Mouse (Mus musculus): ENCODE data around the gene Sfxn3. TPM values are rescaled to one million over a fixed set of nuclear protein-coding genes. Genes with fewer than 3 reads are reported as not detected.
"Not testable (repeated sequence)": the region's sequence is repeated elsewhere in the genome, so short reads cannot be mapped to it uniquely, and the experiment has no call there.

The Sfxn3 gene
- polyA plus RNA-seq, 1 experiment from 2014 or later: 19.2 TPM

GRCm38 (mm10) chr19:45031780-45032179, 15.5 kb upstream of the Sfxn3 start:
- H3K9me3 ChIP-seq: no peaks in the 10 kb centered on the region
- no peak overlapping the region for H3K9ac ChIP-seq (replicated peaks)
- WGBS: 23% methylated on average over 4 of the region's 4 CpGs
- peak; percentile 18; the same call in 1 of the 2 replicates for ATAC-seq (ENCODE audit: insufficient number of reproducible peaks, insufficient read depth, low FRiP score, low TSS enrichment, low read depth)
- H3K36me3 ChIP-seq: peaks cover 22% of the 10 kb centered on the region
- H3K4me3 ChIP-seq (replicated peaks): no peak overlapping the region
- H3K27ac ChIP-seq: no peak overlapping the region
- H3K27me3 ChIP-seq: peaks cover 4% of the 10 kb centered on the region
- H3K4me1 ChIP-seq (replicated peaks): peaks cover 24% of the 10 kb centered on the region
- H3K4me2 ChIP-seq: no peak overlapping the region

GRCm38 (mm10) chr19:45032570-45033332, 14.6 kb upstream of the Sfxn3 start:
- Histone ChIP-seq H3K36me3 (peaks cover 13% of the 10 kb centered on the region), H3K9me3 (no peaks in the 10 kb centered on the region), H3K27me3 (peaks cover 13% of the 10 kb centered on the region), H3K4me2 (no peak overlapping the region), H3K27ac (0 out of 2 replicates have a peak overlapping the region, but pooled peaks have one; percentile 8), H3K4me3 (replicated peaks) (no peak overlapping the region), H3K4me1 (replicated peaks) (peaks cover 21% of the 10 kb centered on the region), H3K9ac (replicated peaks) (peak overlapping the region; percentile 12; the same call in 1 of the 2 replicates)
- ATAC-seq (ENCODE audit: insufficient number of reproducible peaks, insufficient read depth, low FRiP score, low TSS enrichment, low read depth): no peak
- 50% methylated on average over 17 of the region's 17 CpGs for WGBS

- Histone ChIP-seq H3K27ac (no peak overlapping the region), H3K9ac (replicated peaks) (no peak overlapping the region), H3K36me3 (no peaks in the 10 kb centered on the region), H3K9me3 (no peaks in the 10 kb centered on the region), H3K4me1 (replicated peaks) (peaks cover 9% of the 10 kb centered on the region), H3K4me2 (no peak overlapping the region), H3K4me3 (replicated peaks) (no peak overlapping the region), H3K27me3 (peaks cover 48% of the 10 kb centered on the region)
- no peak for ATAC-seq (ENCODE audit: insufficient number of reproducible peaks, insufficient read depth, low FRiP score, low TSS enrichment, low read depth)
- WGBS: 32% methylated on average over 16 of the region's 16 CpGs
Measured at GRCm38 (mm10) chr19:45036867-45037266, 10.4 kb upstream of the Sfxn3 start.

GRCm38 (mm10) chr19:45038198-45038597, 9.1 kb upstream of the Sfxn3 start:
- 87% methylated on average over 7 of the region's 7 CpGs for WGBS
- H3K4me2 ChIP-seq; H3K9me3 ChIP-seq; ATAC-seq (ENCODE audit: insufficient number of reproducible peaks, insufficient read depth, low FRiP score, low TSS enrichment, low read depth); H3K36me3 ChIP-seq; H3K4me1 ChIP-seq (replicated peaks); H3K4me3 ChIP-seq (replicated peaks); H3K27ac ChIP-seq; H3K9ac ChIP-seq (replicated peaks): not testable (repeated sequence)
- H3K27me3 ChIP-seq: peaks cover 55% of the 10 kb centered on the region

- Histone ChIP-seq H3K9ac (replicated peaks) (no peak overlapping the region), H3K9me3 (no peaks in the 10 kb centered on the region), H3K4me3 (replicated peaks) (no peak overlapping the region), H3K27me3 (peaks cover 74% of the 10 kb centered on the region), H3K4me2 (no peak overlapping the region), H3K27ac (no peak overlapping the region), H3K36me3 (no peaks in the 10 kb centered on the region), H3K4me1 (replicated peaks) (no peaks in the 10 kb centered on the region)
- 47% methylated on average over 13 of the region's 13 CpGs for WGBS
- ATAC-seq (ENCODE audit: insufficient number of reproducible peaks, insufficient read depth, low FRiP score, low TSS enrichment, low read depth): no peak
Measured at GRCm38 (mm10) chr19:45040214-45040613, 7.1 kb upstream of the Sfxn3 start.

- peaks cover 72% of the 10 kb centered on the region for H3K27me3 ChIP-seq
Measured at GRCm38 (mm10) chr19:45044389-45044927, 2.8 kb upstream of the Sfxn3 start.

GRCm38 (mm10) chr19:45045236-45045635, 2.1 kb upstream of the Sfxn3 start:
- H3K9me3 ChIP-seq: no peaks in the 10 kb centered on the region
- no peak overlapping the region for H3K9ac ChIP-seq (replicated peaks)
- no peak for ATAC-seq (ENCODE audit: insufficient number of reproducible peaks, insufficient read depth, low FRiP score, low TSS enrichment, low read depth)
- 34% methylated on average over 15 of the region's 15 CpGs for WGBS
- H3K4me3 ChIP-seq (replicated peaks): no peak overlapping the region
- H3K27me3 ChIP-seq: peaks cover 64% of the 10 kb centered on the region
- peaks cover 8% of the 10 kb centered on the region; the same call in 1 of the 2 replicates for H3K36me3 ChIP-seq
- peaks cover 26% of the 10 kb centered on the region for H3K4me1 ChIP-seq (replicated peaks)
- no peak overlapping the region for H3K27ac ChIP-seq
- H3K4me2 ChIP-seq: no peak overlapping the region

More at GRCm38 (mm10) chr19:45044389-45044927, 2.8 kb upstream of the Sfxn3 start:
- Histone ChIP-seq H3K9ac (replicated peaks) (no peak overlapping the region), H3K36me3 (peaks cover 4% of the 10 kb centered on the region; the same call in 1 of the 2 replicates), H3K9me3 (no peaks in the 10 kb centered on the region), H3K27ac (no peak overlapping the region), H3K4me2 (no peak overlapping the region), H3K4me3 (replicated peaks) (no peak overlapping the region), H3K4me1 (replicated peaks) (peaks cover 26% of the 10 kb centered on the region)
- no peak for ATAC-seq (ENCODE audit: insufficient number of reproducible peaks, insufficient read depth, low FRiP score, low TSS enrichment, low read depth)
- WGBS: 67% methylated on average over 11 of the region's 11 CpGs

- H3K36me3 ChIP-seq: peaks cover 10% of the 10 kb centered on the region; the same call in 1 of the 2 replicates
- peak within 1 kb of the TSS; percentile 77 for H3K4me2 ChIP-seq
- peaks cover 26% of the 10 kb centered on the region for H3K4me1 ChIP-seq (replicated peaks)
- 76% methylated on average over 5 of the region's 5 CpGs for WGBS
- no peak for ATAC-seq (ENCODE audit: insufficient number of reproducible peaks, insufficient read depth, low FRiP score, low TSS enrichment, low read depth)
- peak within 1 kb of the TSS; percentile 65 for H3K9ac ChIP-seq (replicated peaks)
- H3K4me3 ChIP-seq (replicated peaks): peak within 1 kb of the TSS; percentile 49
- H3K27me3 ChIP-seq: peaks cover 60% of the 10 kb centered on the region
- no peaks in the 10 kb centered on the region for H3K9me3 ChIP-seq
- H3K27ac ChIP-seq: no peak within 1 kb of the TSS
Measured at GRCm38 (mm10) chr19:45045651-45046050, 1.7 kb upstream of the Sfxn3 start, which contains the start of gene Pdzd7. Gene Pdzd7 (minus strand): TSS chr19:45045717.

- 0 out of 2 replicates have a peak, but pooled peaks have one; percentile 38 for ATAC-seq (ENCODE audit: insufficient number of reproducible peaks, insufficient read depth, low FRiP score, low TSS enrichment, low read depth)
- WGBS: 2% methylated on average over 34 of the region's 34 CpGs
- no peaks in the 10 kb centered on the region for H3K9me3 ChIP-seq
- peaks cover 26% of the 10 kb centered on the region for H3K4me1 ChIP-seq (replicated peaks)
- H3K4me3 ChIP-seq (replicated peaks): peak overlapping the region; percentile 49
- H3K36me3 ChIP-seq: peaks cover 21% of the 10 kb centered on the region
- H3K27me3 ChIP-seq: peaks cover 49% of the 10 kb centered on the region
- peak overlapping the region; percentile 65 for H3K9ac ChIP-seq (replicated peaks)
- H3K4me2 ChIP-seq: peak overlapping the region; percentile 77
- 0 out of 2 replicates have a peak overlapping the region, but pooled peaks have one; percentile 76 for H3K27ac ChIP-seq
Measured at GRCm38 (mm10) chr19:45046523-45047321, 581 bp upstream of the Sfxn3 start.

- Histone ChIP-seq H3K27ac (peak overlapping the region; percentile 76), H3K4me2 (peak overlapping the region; percentile 77), H3K27me3 (peaks cover 41% of the 10 kb centered on the region), H3K9ac (replicated peaks) (peak overlapping the region; percentile 65), H3K36me3 (peaks cover 35% of the 10 kb centered on the region), H3K4me1 (replicated peaks) (peaks cover 26% of the 10 kb centered on the region), H3K9me3 (no peaks in the 10 kb centered on the region), H3K4me3 (replicated peaks) (peak overlapping the region; percentile 49)
- 55% methylated on average over 11 of the region's 11 CpGs for WGBS
- ATAC-seq (ENCODE audit: insufficient number of reproducible peaks, insufficient read depth, low FRiP score, low TSS enrichment, low read depth): peak; percentile 63
Measured at GRCm38 (mm10) chr19:45047935-45048643, 786 bp downstream of the Sfxn3 start.

All from limb, embryonic 12.5 days (tissue).